Mouse (Mus musculus): ENCODE results near the gene Kdm4d.
"Not testable (repeated sequence)": the region's sequence is repeated elsewhere in the genome, so short reads cannot be mapped to it uniquely, and the experiment has no call there.

The Kdm4d gene

GRCm38 (mm10) chr9:14500023-14500915 lies at the start of gene Kdm4d, which contains the start of gene Cwc15:
TSS of gene Kdm4d (minus strand) at chr9:14500482.
TSS of gene Cwc15 (plus strand) at chr9:14500617.
- DNase-seq (ENCODE audit: low spot score), result peak; percentile 89

DNA sequence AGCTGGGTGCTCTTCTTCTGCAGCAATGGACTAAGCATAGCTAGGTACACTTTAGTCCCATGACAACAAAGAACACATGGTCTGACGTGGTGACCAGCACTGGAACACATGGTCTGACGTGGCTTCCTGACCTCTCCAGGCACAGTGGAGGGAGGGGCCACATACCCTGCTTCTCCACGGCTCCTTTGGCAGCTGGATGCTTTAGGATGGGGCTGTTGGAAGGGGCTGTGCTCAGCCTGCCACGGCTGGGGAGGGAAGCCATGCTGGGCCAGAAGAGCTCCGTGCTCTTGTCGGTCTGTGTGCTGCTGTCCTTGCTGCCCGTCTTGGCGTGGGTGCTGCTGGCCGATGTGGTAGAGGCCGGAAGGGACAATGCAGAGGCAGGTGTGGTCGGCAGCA lies 48.1 kb upstream of the Kdm4d start:
- no peak for DNase-seq (ENCODE audit: low spot score)

DNA sequence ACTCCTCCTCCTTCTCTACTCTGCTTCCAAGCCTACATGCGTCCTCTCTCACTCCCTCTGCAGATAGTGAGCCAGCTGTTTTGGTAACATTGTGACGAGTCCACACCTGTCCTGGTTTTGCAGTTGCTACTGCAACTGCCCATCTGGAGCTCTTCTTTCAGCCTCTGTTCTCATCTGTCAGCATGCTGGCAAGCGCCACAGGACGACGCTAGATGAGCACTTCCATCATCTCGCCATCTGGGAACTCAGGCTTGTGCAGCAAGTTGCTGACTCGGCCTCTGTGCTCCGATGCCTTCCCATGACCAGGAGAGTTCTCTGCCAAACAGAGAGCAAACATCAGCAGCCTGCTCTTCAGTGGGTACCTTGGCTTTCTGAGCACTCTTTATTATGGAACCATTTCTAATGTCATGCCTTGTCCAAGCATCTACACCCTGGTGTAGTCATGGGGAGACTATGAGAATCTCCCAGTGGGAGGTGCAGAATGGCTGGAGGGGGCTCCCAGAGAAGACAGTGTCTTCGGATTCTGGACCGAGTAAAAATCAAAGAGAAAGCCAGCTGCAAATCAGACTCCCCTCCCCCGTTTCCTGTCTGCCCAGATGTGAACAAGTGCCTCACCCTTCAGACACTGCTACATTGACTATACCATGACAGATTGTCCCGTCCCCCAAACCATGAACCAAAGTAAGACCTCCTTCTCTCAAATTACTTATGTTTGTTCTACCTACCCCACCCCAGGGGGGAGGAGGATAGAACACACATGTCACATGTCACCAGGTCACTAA lies 47.5 kb upstream of the Kdm4d start:
- no peak for DNase-seq (ENCODE audit: low spot score)

DNA sequence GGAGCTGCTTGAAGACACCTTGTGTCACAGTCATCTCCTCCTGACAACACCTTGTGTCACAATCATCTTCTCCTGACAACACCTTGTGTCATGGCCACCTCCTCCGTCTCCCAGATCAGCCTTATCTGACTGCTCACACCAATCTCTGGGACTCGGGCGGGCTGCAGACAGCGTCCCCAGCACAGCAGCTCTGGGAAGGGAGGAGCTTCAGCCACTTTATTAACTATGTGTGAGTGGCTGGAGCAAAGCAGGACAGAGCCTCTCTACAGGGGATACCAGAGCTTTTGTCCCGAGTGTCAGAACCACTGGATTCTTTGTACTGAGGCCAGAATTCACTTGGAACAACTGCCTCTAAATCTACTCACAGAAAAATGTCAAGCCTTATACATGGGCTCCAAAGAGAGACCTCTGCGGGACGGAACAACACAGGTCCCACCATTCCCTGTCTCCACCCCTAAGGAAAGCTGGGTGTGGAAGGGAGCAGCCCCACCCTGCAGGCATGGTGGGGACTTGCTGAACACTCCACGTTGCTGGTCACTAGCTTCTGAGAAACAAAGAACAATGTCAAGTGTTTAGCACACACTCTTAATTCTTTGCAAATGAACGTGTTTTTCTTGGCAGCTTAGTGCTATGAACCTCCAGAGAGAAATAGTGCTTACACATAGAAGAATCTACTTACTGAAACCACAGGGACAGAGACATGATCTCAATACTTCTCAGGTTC lies 43.9 kb upstream of the Kdm4d start:
- no peak for DNase-seq (ENCODE audit: low spot score)

GRCm38 (mm10) chr9:14534833-14535456 lies 34.7 kb upstream of the Kdm4d start:
- no peak for DNase-seq (ENCODE audit: low spot score)

DNA sequence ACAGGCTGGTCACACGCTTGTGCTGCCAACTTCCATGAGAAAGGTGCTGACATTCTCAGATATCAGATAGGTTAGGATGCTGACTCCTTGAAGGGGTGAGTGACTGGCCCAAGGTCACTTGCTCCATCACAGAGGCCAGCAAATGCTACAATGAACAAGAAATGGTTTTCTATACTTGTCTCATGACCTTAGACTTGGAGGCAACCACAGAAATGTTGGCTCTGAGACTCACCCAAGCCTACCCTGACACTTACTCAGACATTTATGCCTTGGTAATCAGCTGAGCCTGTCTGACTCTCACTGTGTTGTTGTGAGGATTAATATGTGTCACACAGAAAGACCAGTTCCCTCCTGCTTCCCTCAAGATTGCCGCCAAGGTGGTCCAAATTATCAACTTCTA lies 33.4 kb upstream of the Kdm4d start:
- no peak for DNase-seq (ENCODE audit: low spot score)

DNA sequence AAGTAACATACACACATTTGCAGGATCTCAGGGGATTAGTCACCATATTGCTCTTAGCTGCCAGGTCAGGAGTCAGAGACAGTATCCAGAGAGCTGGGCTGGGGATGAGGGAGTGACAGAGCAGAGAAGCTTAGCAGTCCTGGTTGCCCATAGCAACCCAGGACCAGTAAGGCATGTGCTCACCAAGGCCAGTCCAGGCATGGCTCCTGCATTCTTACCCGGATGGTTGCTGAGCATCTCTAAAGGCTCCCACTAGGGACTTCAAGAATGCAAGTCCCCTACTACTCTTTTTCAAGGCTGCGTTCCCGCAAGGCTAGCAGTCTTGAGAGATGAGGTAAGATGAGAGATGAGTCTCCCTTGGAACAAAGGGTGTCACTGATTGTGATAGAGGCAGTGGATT lies 32.0 kb upstream of the Kdm4d start:
- no peak for DNase-seq (ENCODE audit: low spot score)

DNA sequence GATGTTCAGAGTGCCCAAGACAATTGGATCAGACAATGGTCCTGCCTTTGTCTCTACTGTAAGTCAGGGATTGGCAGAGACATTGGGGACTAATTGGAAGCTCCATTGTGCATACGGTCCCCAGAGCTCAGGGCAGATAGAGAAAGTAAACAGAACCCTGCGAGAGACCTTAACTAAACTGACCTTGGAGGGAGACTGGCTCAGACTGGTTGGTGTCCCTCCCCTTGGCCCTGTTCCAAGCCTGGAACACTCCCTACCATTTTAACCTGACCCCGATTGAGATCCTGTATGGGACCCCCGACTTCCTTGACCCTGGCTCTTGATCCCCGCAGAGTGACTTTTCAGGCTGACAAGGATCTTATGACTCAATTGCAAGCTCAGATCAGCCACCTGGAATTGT lies 29.7 kb upstream of the Kdm4d start:
- DNase-seq (ENCODE audit: low spot score), result no peak

GRCm38 (mm10) chr9:14523408-14524043 lies 23.2 kb upstream of the Kdm4d start:
- DNase-seq (ENCODE audit: low spot score), result peak; percentile 71

GRCm38 (mm10) chr9:14521695-14522094 lies 21.4 kb upstream of the Kdm4d start:
- DNase-seq (ENCODE audit: low spot score), result no peak

DNA sequence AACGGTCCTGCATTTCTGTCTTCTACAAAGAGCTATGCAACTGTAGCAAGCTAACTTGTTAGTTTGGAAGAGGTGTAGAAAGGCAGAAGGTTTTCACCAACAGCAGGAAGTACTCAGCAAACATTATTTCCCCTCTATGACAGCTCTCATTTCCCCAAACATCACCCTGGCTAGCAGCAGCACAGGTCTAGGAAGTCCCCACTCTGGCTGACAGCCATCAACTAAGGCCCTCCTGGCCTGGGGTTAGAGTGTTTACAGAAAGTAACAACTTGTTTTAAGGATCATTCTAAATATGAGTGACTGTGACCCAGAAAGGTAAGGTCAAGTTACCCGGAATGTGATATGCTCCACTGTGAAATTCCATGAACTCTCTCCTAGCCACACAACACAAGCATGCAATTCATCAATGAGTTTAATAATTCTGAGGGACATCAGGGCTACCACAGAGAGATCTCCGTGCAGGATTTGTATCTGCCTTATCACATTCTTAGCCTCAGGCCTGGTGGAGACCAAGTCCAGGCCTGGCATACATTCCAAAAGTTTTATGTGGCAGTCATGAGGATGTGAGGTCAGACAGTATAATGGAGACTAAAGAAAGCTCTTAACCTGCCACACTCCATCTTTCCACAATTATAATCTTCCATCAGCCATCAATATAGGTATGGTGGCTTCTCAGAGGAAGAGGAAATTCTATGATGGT lies 20.8 kb upstream of the Kdm4d start:
- DNase-seq (ENCODE audit: low spot score), result no peak

GRCm38 (mm10) chr9:14518105-14518504 lies 17.8 kb upstream of the Kdm4d start:
- no peak for DNase-seq (ENCODE audit: low spot score)

- DNase-seq (ENCODE audit: low spot score), result no peak
Measured at GRCm38 (mm10) chr9:14517296-14517695, 17.0 kb upstream of the Kdm4d start.

GRCm38 (mm10) chr9:14512633-14513445 lies 12.6 kb upstream of the Kdm4d start:
- peak; percentile 26 for DNase-seq (ENCODE audit: low spot score)

GRCm38 (mm10) chr9:14500916-14501424 lies 688 bp upstream of the Kdm4d start:
- no peak for DNase-seq (ENCODE audit: low spot score)

- DNase-seq (ENCODE audit: low spot score), result no peak
Measured at GRCm38 (mm10) chr9:14498896-14499705, 1.2 kb downstream of the Kdm4d start.

- not testable (repeated sequence) for DNase-seq (ENCODE audit: low spot score)
Measured at GRCm38 (mm10) chr9:14463668-14464067, 36.6 kb downstream of the Kdm4d start.

GRCm38 (mm10) chr9:14462536-14462935 lies 37.7 kb downstream of the Kdm4d start:
- DNase-seq (ENCODE audit: low spot score), result not testable (repeated sequence)

- DNase-seq (ENCODE audit: low spot score), result no peak
Measured at GRCm38 (mm10) chr9:14456320-14456719, 44.0 kb downstream of the Kdm4d start.

Measured in layer of hippocampus, adult 9-10 months (tissue).